Mouse (Mus musculus) ES-E14 (cell line): Measurements from ENCODE around the gene Nek8.

Experiments
- CHD2 ChIP-seq: IDR thresholded peaks from 2 replicates; pipeline ENCODE4 v1.6.1; 2014; ENCODE audit warnings: mild to moderate bottlenecking, low read depth, low read length, inconsistent platforms
- HCFC1 ChIP-seq: IDR thresholded peaks from 2 replicates; pipeline ENCODE4 v1.6.1; 2012; ENCODE audit warnings: low read length, inconsistent platforms, borderline replicate concordance; ENCODE audit not compliant: insufficient read depth
- MAFK ChIP-seq: IDR thresholded peaks from 2 replicates; pipeline ENCODE4 v1.6.1; 2014; ENCODE audit warnings: mild to moderate bottlenecking, low read depth, low read length, inconsistent platforms; ENCODE audit not compliant: insufficient read depth
- ZC3H11A ChIP-seq: IDR thresholded peaks from 2 replicates; pipeline ENCODE4 v1.6.1; 2012; ENCODE audit warnings: low read depth, mild to moderate bottlenecking, inconsistent platforms, low read length, borderline replicate concordance
- ZNF384 ChIP-seq: IDR thresholded peaks from 2 replicates; pipeline ENCODE4 v1.6.1; 2012; ENCODE audit warnings: low read depth, low read length, inconsistent platforms

GRCm38 (mm10) chr11:78195101-78195863 is 18.8 kb upstream of the Nek8 start:
- TF ChIP-seq MAFK, result no peak
- 0 out of 2 replicates have a peak, but pooled peaks have one; percentile 64 for TF ChIP-seq ZNF384
- no peak for TF ChIP-seq ZC3H11A
- TF ChIP-seq HCFC1, result no peak
- no peak for TF ChIP-seq CHD2
